Mouse (Mus musculus) liver, postnatal 0 days (tissue): ENCODE results near the gene Trpv1. TPM values are rescaled to one million over a fixed set of nuclear protein-coding genes. Genes with fewer than 3 reads are reported as not detected.

Experiments
- ATAC-seq: fragments of 200-750 bp; cut with Nextera tagmentation; 2 replicates; pipeline ENCODE4 v1.8.0; 2017; ENCODE audit warnings: mild to moderate bottlenecking, moderate library complexity
- DNase-seq: peaks from one replicate; pipeline ENCODE4 v3.0.0-alpha.2; 2016
- H3K27ac ChIP-seq: fragments of 300-500 bp; sonication (generic); 2 replicates; pipeline ENCODE4 v1.5.1; 2014; ENCODE audit warnings: antibody characterized with exemption, moderate library complexity, mild to moderate bottlenecking, low read depth
- H3K27me3 ChIP-seq: fragments of 300-500 bp; sonication (generic); 2 replicates; pipeline ENCODE4 v1.6.1; 2014; ENCODE audit warnings: low read length, control low read depth, mixed read lengths; ENCODE audit not compliant: insufficient read depth
- H3K36me3 ChIP-seq: fragments of 300-500 bp; sonication (generic); replicated peaks from 2 replicates; pipeline ENCODE4 v1.6.1; 2014; ENCODE audit warnings: mild to moderate bottlenecking, control low read depth, low read length, moderate library complexity, mixed read lengths; ENCODE audit not compliant: insufficient read depth
- H3K4me1 ChIP-seq: fragments of 300-500 bp; sonication (generic); 2 replicates; pipeline ENCODE4 v1.6.1; 2014; ENCODE audit warnings: antibody characterized with exemption, mild to moderate bottlenecking, control low read depth; ENCODE audit not compliant: insufficient read depth
- H3K4me2 ChIP-seq: fragments of 300-500 bp; sonication (generic); 2 replicates; pipeline ENCODE4 v1.6.1; 2014; ENCODE audit warnings: low read depth, mild to moderate bottlenecking, low read length, moderate library complexity, mixed read lengths
- H3K4me3 ChIP-seq: fragments of 300-500 bp; sonication (generic); 2 replicates; pipeline ENCODE4 v1.5.1; 2014; ENCODE audit warnings: low read depth, low read length
- H3K9ac ChIP-seq: fragments of 300-500 bp; sonication (generic); replicated peaks from 2 replicates; pipeline ENCODE4 v1.6.1; 2014; ENCODE audit warnings: mild to moderate bottlenecking, moderate library complexity
- H3K9me3 ChIP-seq: fragments of 300-500 bp; sonication (generic); 2 replicates; pipeline ENCODE4 v1.6.1; 2016; ENCODE audit warnings: mild to moderate bottlenecking, control low read depth, low read length, mixed read lengths
- CTCF ChIP-seq: sonication (generic); IDR thresholded peaks from 2 replicates; pipeline ENCODE4 v1.5.1; 2016; ENCODE audit warnings: antibody characterized with exemption, low read depth
- EP300 ChIP-seq: IDR thresholded peaks from 2 replicates; pipeline ENCODE4 v1.6.1; 2016; ENCODE audit warnings: antibody characterized with exemption, low read depth, mild to moderate bottlenecking
- WGBS: fragments of 180-500 bp; shearing (Covaris S2); extraction: QIAGEN DNeasy Blood & Tissue Kit; methylation state at CpG from one replicate; pipeline ENCODE4 v1.1.7; 2014; ENCODE audit not compliant: insufficient replicate concordance; 5-methylcytosine and 5-hydroxymethylcytosine counted together
- polyA plus RNA-seq: library from polyadenylated mRNA; unstranded; fragments of >200 nt; fragmentation: Nextera tagmentation; extraction: Ambion mirVana; gene quantifications from 2 replicates; pipeline ENCODE4 v1.2.1, GENCODE M21; 2015

The Trpv1 gene
- 0.07 TPM in 2 replicates for polyA plus RNA-seq

GRCm38 (mm10) chr11:73233992-73234391 lies at the start of gene Trpv1:
Trpv1 (plus strand) TSS chr11:73234292.
- no peak for TF ChIP-seq EP300
- ATAC-seq (no peak), DNase-seq (no peak)
- Histone ChIP-seq H3K9ac (no peak within 1 kb of the TSS), H3K36me3 (no peaks in the 10 kb centered on the region), H3K4me3 (no peak within 1 kb of the TSS), H3K27ac (no peak within 1 kb of the TSS), H3K9me3 (no peaks in the 10 kb centered on the region), H3K4me2 (no peak within 1 kb of the TSS), H3K4me1 (no peaks in the 10 kb centered on the region; the same call in 1 of the 2 replicates), H3K27me3 (no peaks in the 10 kb centered on the region)
- 75% methylated on average over 5 of the region's 5 CpGs for WGBS

- Histone ChIP-seq H3K4me1 (no peaks in the 10 kb centered on the region), H3K27ac (no peak overlapping the region), H3K4me3 (no peak overlapping the region), H3K9me3 (no peaks in the 10 kb centered on the region), H3K27me3 (no peaks in the 10 kb centered on the region), H3K9ac (no peak overlapping the region), H3K4me2 (no peak overlapping the region), H3K36me3 (peaks cover 31% of the 10 kb centered on the region)
- ATAC-seq, result no peak
- WGBS, result 68% methylated on average over 10 of the region's 10 CpGs
- no peak for TF ChIP-seq EP300
- TF ChIP-seq CTCF, result no peak
- DNase-seq, result no peak
These were observed 48.0 kb upstream of the Trpv1 start for GRCm38 (mm10) chr11:73185872-73186615.

GRCm38 (mm10) chr11:73187231-73187630 lies 46.9 kb upstream of the Trpv1 start:
- Histone ChIP-seq H3K9me3 (no peaks in the 10 kb centered on the region), H3K9ac (no peak overlapping the region), H3K4me1 (no peaks in the 10 kb centered on the region), H3K27ac (no peak overlapping the region), H3K36me3 (peaks cover 42% of the 10 kb centered on the region), H3K4me2 (no peak overlapping the region), H3K27me3 (no peaks in the 10 kb centered on the region), H3K4me3 (no peak overlapping the region)
- 80% methylated on average over 6 of the region's 6 CpGs for WGBS
- no peak for ATAC-seq
- no peak for DNase-seq
- TF ChIP-seq CTCF (no peak), EP300 (no peak)

- H3K27me3 ChIP-seq, result no peaks in the 10 kb centered on the region
- H3K9ac ChIP-seq, result no peak overlapping the region
- no peak for TF ChIP-seq EP300
- TF ChIP-seq CTCF, result no peak
- ATAC-seq, result no peak
- H3K4me2 ChIP-seq, result no peak overlapping the region
- H3K27ac ChIP-seq, result no peak overlapping the region
- 47% methylated on average over 6 of the region's 6 CpGs for WGBS
- H3K36me3 ChIP-seq, result peaks cover 40% of the 10 kb centered on the region
- H3K4me3 ChIP-seq, result no peak overlapping the region
- no peaks in the 10 kb centered on the region for H3K9me3 ChIP-seq
- no peak for DNase-seq
- H3K4me1 ChIP-seq, result peaks cover 3% of the 10 kb centered on the region
These were observed 41.0 kb upstream of the Trpv1 start for GRCm38 (mm10) chr11:73193047-73193446.

GRCm38 (mm10) chr11:73194444-73194843 lies 39.6 kb upstream of the Trpv1 start:
- ATAC-seq, result no peak
- no peak for DNase-seq
- WGBS, result 80% methylated on average over 2 of the region's 2 CpGs

GRCm38 (mm10) chr11:73198190-73198589 lies 35.9 kb upstream of the Trpv1 start:
- Histone ChIP-seq H3K36me3 (peaks cover 9% of the 10 kb centered on the region; the same call in 1 of the 2 replicates), H3K27me3 (no peaks in the 10 kb centered on the region), H3K9ac (peak overlapping the region; percentile 87), H3K4me3 (peak overlapping the region; percentile 71), H3K27ac (no peak overlapping the region), H3K4me2 (peak overlapping the region; percentile 97), H3K9me3 (no peaks in the 10 kb centered on the region), H3K4me1 (peaks cover 18% of the 10 kb centered on the region)
- ATAC-seq (no peak), DNase-seq (no peak)
- 3% methylated on average over 1 of the region's 1 CpGs for WGBS
- TF ChIP-seq EP300 (no peak), CTCF (no peak)

More at GRCm38 (mm10) chr11:73194444-73194843, 39.6 kb upstream of the Trpv1 start:
- H3K4me3 ChIP-seq, result no peak overlapping the region
- H3K9ac ChIP-seq, result no peak overlapping the region
- H3K9me3 ChIP-seq, result no peaks in the 10 kb centered on the region
- no peaks in the 10 kb centered on the region for H3K27me3 ChIP-seq
- TF ChIP-seq EP300 (no peak), CTCF (no peak)
- peaks cover 35% of the 10 kb centered on the region for H3K36me3 ChIP-seq
- H3K4me1 ChIP-seq, result peaks cover 4% of the 10 kb centered on the region
- no peak overlapping the region for H3K27ac ChIP-seq
- H3K4me2 ChIP-seq, result no peak overlapping the region
